Mouse (Mus musculus) cerebellum, adult 9-11 months (tissue): ENCODE data around the gene Tcf7l2.
A peak's percentile ranks its signal among the peaks of the same experiment; 100 is the strongest.

Experiments used
- DNase-seq: peaks from one replicate; pipeline ENCODE4 v3.0.0; 2022

Tcf7l2 gene

GRCm38 (mm10) chr19:55741439-55741928 is at the start of gene Tcf7l2:
Gene Tcf7l2, plus strand, starts transcription at chr19:55741820.
- DNase-seq: peak; percentile 31

GRCm38 (mm10) chr19:55694651-55695050 is 47.0 kb upstream of the Tcf7l2 start:
- no peak for DNase-seq

- no peak for DNase-seq
Measured at GRCm38 (mm10) chr19:55695418-55695817, 46.2 kb upstream of the Tcf7l2 start.

GRCm38 (mm10) chr19:55698892-55699291 is 42.7 kb upstream of the Tcf7l2 start:
- DNase-seq: no peak

- no peak for DNase-seq
Measured at GRCm38 (mm10) chr19:55700214-55700568, 41.4 kb upstream of the Tcf7l2 start.

- no peak for DNase-seq
Measured at GRCm38 (mm10) chr19:55700569-55701282, 40.9 kb upstream of the Tcf7l2 start.

GRCm38 (mm10) chr19:55701283-55701633 is 40.4 kb upstream of the Tcf7l2 start:
- no peak for DNase-seq

- DNase-seq: no peak
Measured at GRCm38 (mm10) chr19:55702081-55702480, 39.5 kb upstream of the Tcf7l2 start.

- no peak for DNase-seq
Measured at GRCm38 (mm10) chr19:55702716-55703115, 38.9 kb upstream of the Tcf7l2 start.

- DNase-seq: no peak
Measured at GRCm38 (mm10) chr19:55704071-55704470, 37.5 kb upstream of the Tcf7l2 start.

- DNase-seq: no peak
Measured at GRCm38 (mm10) chr19:55706300-55706699, 35.3 kb upstream of the Tcf7l2 start.

GRCm38 (mm10) chr19:55706806-55707205 is 34.8 kb upstream of the Tcf7l2 start:
- DNase-seq: no peak

- DNase-seq: no peak
Measured at GRCm38 (mm10) chr19:55708031-55708554, 33.5 kb upstream of the Tcf7l2 start.

- no peak for DNase-seq
Measured at GRCm38 (mm10) chr19:55710841-55711240, 30.8 kb upstream of the Tcf7l2 start.

GRCm38 (mm10) chr19:55711701-55712100 is 29.9 kb upstream of the Tcf7l2 start:
- no peak for DNase-seq

- DNase-seq: no peak
Measured at GRCm38 (mm10) chr19:55712678-55713077, 28.9 kb upstream of the Tcf7l2 start.

- DNase-seq: no peak
Measured at GRCm38 (mm10) chr19:55714015-55714414, 27.6 kb upstream of the Tcf7l2 start.

- no peak for DNase-seq
Measured at GRCm38 (mm10) chr19:55714665-55715064, 27.0 kb upstream of the Tcf7l2 start.

GRCm38 (mm10) chr19:55719083-55719482 is 22.5 kb upstream of the Tcf7l2 start:
- no peak for DNase-seq

GRCm38 (mm10) chr19:55719524-55720408 is 21.9 kb upstream of the Tcf7l2 start:
- DNase-seq: no peak

GRCm38 (mm10) chr19:55720409-55721092 is 21.1 kb upstream of the Tcf7l2 start:
- no peak for DNase-seq

GRCm38 (mm10) chr19:55722376-55722775 is 19.2 kb upstream of the Tcf7l2 start:
- no peak for DNase-seq

GRCm38 (mm10) chr19:55729376-55729775 is 12.2 kb upstream of the Tcf7l2 start:
- DNase-seq: no peak
